Mouse (Mus musculus) megakaryocyte, embryonic 14.5 days (primary cell): ENCODE data around the gene Jmjd1c.

Source experiments
- FLI1 ChIP-seq: IDR thresholded peaks from 2 replicates; pipeline ENCODE4 v1.6.1; 2012; ENCODE audit warnings: low read length, inconsistent platforms, mixed read lengths
- GATA1 ChIP-seq: IDR thresholded peaks from 3 replicates; pipeline ENCODE4 v1.6.1; 2012; ENCODE audit warnings: mixed read lengths, low read length, inconsistent platforms, borderline replicate concordance

DNA sequence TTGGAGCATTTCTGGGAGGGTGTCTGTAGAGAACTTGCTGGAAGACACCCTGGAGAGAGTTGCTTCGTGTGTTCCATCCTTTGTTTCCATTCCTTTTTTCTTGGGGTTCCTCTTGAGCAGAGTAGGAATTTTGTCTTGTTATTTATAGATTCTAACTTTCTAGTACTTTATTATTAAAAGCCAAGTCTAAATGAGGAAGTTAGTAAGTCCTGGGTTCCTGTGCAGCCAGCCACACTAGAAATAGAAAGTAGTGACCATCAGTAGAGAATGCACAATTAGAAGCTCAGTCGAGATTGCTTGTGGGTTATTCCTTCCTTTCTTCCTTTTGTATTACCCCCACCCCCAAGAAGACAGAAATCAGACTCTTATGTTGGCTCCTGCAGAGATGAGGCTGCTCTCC, 27.8 kb downstream of the Jmjd1c start:
- no peak for TF ChIP-seq FLI1
- no peak for TF ChIP-seq GATA1
